Mouse (Mus musculus) skeletal muscle tissue, adult 2 months (tissue): Measurements from ENCODE around the gene Rab27a.
"Not testable (repeated sequence)": the region's sequence is repeated elsewhere in the genome, so short reads cannot be mapped to it uniquely, and the experiment has no call there.

Experiments used
- DNase-seq: peaks from one replicate; pipeline ENCODE4 v3.0.0-alpha.2; 2012; ENCODE audit warnings: low read depth, low spot score

The Rab27a gene

DNA sequence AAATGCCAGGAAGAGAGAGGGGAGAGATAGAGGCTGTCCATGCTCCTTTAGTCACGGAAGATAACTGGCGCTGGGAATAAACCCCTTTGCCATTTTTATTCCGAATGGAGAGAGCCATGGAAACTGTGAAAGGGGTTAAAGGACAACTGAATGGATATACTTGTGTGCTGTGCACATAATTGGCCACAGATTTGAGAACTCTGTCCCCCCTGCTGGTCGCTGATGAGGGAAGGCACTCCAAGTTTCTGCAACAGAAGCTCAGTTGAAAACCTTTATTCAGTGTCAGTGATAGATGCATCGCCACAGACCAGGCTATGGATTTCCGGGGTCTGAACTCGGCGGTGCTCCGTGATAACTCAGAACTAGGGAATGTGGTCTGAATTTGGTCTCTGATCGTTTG lies 45.5 kb downstream of the Rab27a start:
- no peak for DNase-seq

DNA sequence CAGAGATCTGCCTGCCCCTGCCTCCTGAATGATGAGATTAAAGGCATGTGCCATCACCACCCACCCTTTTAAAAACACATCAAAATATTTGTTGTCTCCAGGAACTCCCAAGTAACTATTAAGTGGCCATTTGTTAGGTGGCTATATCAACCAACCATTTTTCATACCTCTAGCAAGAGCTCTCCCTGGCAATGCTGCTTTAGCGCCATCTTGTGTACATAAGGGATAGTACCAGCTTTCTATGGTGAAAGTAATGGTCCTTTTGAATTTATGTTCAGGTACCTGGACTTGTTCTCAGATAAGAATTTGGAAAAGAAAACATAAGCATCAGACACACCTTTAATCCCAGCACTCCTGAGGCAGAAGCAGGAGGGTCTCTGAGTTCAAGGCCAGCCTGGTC lies 47.1 kb downstream of the Rab27a start:
- DNase-seq, result no peak

DNA sequence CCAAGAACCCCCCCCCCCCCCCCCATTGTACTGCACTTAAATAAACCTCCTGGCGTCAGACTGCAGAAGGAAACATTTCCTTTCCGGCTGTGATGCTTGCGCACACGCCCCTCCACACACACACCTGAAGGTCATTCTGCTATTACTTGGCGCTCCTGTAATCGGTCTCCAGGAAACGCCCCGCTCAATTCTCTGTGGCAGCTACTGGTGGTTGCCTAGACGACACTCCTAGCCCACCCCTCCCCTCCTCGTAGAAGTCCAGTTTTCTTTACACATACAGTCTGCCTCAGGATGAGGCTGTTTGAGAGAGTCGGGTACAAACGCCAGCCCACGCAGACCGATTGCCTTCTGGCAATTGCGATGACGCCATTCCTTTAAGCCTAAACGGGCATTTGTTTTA lies 49.9 kb downstream of the Rab27a start:
- no peak for DNase-seq

DNA sequence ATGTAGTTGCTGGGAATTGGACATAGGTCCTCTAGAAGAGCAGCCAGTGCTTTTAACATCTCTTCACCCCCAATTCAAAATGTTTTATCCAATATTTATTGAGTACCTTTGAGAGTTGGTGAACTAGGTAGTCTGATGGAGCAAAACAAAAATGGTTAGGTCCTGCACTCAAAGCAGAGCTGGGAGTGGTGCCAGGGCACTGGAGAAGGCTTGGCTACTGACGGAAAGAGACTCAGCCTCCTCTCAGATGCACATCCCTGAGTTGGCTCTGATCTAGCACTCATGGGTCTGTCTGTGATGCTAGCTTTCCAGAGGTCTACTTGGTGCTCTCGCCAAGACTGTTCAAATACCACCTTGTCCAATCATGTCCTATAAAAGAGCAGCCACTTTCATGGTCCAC lies 53.2 kb downstream of the Rab27a start:
- DNase-seq, result no peak

DNA sequence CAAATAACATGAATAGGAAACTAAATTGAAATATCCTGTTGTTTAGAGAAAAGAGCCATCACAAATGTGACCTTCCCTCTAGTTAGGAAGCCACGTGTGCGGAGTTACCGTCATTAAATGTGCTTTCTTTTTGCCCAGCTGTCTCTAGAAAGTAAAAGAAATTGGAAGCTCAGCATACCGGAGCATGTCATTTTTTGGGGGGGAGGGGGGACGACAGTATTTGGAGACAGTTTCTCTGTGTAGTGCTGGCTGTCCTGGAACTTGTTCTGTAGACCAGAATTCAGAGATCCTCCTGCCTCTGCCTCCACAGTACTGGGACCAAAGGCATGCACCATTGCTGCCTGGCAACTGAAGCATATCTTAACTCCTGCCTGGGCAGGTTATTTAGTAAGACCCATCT lies 56.9 kb downstream of the Rab27a start, which contains the start of gene Khdc3:
Gene Khdc3, plus strand, starts transcription at position 301 of the 400 bp plus-strand sequence.
- no peak for DNase-seq

DNA sequence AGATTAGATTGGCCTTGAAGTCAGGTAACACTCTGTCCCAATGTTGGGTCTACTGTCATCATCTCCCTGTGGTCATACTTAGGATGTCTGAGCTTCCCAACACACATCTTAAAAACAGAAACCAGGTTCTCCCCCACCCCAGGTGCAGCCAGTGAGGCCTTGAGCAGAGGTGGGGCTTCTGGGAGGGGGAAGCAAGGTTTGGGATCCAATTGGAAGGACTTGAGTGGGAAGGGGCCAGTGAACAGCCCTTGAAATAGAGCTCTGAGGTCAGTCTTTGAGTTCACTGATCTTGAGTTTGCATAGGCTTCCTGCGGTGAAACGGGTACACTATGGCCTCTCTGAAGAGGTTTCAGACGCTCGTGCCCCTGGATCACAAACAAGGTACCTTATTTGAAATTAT lies 57.5 kb downstream of the Rab27a start, which contains the start of gene Gm20509:
Gene Gm20509, plus strand, starts transcription at position 290 of the 400 bp plus-strand sequence.
- DNase-seq, result no peak

DNA sequence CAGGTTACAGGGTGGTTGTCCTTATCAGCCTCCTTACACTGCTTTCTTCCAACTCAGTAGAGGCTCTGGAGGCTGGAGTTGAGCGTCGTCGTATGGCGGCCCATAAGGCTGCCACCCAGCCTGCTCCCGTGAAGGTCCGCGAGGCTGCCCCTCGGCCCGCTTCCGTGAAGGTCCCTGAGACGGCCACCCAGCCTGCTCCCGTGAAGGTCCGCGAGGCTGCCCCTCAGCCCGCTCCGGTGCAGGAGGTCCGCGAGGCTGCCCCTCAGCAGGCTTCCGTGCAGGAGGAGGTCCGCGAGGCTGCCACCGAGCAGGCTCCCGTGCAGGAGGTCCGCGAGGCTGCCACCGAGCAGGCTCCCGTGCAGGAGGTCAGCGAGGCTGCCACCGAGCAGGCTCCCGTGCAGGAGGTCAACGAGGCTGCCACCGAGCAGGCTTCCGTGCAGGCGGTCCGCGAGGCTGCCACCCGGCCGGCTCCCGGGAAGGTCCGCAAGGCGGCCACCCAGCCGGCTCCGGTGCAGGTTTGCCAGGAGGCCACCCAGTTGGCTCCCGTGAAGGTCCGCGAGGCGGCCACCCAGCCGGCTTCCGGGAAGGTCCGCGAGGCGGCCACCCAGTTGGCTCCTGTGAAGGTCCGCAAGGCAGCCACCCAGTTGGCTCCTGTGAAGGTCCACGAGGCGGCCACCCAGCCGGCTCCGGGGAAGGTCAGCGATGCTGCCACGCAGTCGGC lies 58.7 kb downstream of the Rab27a start:
- no peak for DNase-seq

DNA sequence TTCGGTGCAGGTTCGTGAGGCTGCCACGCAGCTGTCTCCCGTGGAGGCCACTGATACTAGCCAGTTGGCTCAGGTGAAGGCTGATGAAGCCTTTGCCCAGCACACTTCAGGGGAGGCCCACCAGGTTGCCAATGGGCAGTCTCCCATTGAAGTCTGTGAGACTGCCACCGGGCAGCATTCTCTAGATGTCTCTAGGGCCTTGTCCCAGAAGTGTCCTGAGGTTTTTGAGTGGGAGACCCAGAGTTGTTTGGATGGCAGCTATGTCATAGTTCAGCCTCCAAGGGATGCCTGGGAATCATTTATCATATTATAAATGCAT lies 59.2 kb downstream of the Rab27a start:
- DNase-seq, result no peak

DNA sequence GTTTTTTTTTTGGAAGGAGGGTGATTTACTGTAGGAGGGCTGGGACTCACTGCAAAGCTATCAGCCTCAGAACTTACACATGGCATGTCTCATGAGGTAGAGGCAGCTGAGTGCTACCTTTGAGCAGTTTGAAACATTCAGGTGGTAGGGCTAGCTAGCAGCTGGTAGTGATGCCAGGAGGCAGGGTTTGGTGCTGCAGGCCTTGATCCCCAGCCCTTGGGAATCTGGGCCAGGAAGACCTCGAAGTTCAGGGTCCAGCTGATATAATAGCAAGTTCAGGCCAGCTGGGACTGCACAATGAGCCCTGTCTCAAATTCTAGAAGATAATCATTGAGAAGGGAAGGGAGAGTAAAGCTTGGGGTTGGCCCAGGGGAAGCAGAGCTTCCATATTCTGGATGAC lies 60.5 kb downstream of the Rab27a start:
- DNase-seq, result no peak

DNA sequence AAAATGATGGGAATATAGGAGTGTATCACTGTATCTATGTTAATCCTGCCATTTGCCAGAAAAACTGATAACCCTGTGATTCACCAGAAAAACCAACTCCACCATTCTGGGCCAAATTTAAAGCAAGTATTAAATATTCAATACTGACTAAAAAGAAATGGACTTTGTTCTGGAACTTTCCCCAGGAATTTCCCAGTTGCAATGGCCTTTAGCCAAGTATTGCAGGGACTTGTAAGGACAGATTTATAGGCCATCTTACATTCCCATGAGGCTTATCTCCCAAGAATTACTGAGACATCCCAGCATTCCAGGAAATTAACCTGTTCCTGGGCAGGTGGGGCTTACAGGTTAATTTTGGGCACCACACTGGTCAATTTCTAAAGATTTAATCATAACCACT lies 61.1 kb downstream of the Rab27a start:
- no peak for DNase-seq

DNA sequence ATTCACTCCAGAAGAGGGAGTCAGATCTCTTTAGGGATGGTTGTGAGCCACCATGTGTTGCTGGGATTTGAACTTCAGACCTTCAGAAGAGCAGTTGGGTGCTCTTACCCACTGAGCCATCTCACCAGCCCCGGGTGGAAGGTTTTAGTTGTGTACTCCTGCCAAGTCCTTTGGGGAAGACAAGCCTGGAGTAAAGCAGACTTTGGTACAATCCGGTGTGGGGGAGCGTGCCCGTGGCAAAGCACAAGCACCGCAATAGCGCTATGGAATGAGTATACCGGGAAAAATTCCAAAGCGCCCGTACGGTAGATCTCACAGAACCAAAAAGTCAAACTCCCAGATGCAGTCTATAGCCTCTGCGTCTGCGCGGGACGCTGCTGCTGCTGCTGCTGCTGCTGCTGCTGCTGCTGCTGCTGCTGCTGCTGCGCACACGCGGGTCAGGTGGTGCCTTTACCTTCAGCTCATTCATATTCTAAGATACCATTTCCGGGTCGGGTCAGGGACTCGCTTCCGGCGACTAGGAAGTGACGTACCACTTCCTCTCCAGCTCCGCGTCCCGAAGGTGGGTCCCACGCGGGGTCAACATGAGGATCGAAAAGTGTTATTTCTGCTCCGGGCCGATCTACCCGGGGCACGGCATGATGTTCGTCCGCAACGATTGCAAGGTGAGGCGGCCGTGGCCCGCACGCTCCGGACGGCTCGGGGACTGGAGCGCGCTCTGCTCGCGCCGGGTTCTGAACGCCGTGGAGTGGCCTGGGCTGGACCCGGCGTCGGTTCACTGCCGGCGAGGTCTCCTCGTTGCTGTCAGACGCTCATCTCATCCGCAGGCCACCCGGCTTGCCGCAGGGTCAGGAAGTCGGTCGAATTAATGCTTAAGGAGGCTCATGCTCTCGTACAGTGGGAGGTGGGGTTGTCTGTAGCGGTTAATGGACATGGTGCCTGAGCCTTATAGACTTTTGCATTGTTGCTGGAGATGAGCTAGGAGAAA lies 68.6 kb downstream of the Rab27a start, which contains the start of gene Rsl24d1:
Gene Rsl24d1, plus strand, starts transcription at position 508 of the 988 bp plus-strand sequence.
- peak; percentile 85 for DNase-seq

DNA sequence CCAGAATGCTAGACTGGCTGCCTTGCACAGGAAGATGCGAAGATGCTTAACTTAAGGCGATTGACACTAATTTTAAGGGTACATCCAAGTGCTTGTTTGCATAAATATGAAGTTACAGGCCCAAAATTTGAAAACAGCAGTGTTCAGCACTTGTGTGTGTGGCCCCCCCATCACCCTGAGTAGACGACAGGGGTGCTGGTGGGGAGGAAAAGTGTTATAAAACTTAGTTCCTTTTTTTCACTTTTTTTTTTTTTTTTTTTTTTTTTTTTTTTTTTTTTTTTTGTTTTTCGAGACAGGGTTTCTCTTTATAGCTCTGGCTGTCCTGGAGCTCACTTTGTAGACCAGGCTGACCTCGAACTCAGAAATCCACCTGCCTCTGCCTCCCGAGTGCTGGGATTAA lies 72.0 kb downstream of the Rab27a start:
- DNase-seq, result not testable (repeated sequence)

DNA sequence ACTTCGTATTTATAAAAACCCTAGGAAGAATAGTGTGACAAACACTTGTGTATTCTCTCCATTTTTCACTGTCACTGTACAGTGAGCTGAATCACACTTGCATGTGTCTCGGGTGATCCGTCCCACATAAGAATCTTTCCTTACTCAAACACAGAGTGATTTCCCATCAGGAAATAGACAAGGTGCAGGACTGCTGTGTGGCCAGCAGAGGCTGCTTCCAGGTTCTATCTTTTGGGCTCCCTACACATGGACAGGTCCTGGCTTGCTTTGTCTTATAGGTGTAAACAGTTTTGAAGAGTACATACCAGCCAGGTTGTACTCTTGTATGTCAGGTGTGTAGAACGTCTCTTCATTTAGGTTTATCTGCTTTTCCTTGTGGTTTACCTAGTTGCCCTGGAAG lies 73.4 kb downstream of the Rab27a start:
- DNase-seq, result no peak

DNA sequence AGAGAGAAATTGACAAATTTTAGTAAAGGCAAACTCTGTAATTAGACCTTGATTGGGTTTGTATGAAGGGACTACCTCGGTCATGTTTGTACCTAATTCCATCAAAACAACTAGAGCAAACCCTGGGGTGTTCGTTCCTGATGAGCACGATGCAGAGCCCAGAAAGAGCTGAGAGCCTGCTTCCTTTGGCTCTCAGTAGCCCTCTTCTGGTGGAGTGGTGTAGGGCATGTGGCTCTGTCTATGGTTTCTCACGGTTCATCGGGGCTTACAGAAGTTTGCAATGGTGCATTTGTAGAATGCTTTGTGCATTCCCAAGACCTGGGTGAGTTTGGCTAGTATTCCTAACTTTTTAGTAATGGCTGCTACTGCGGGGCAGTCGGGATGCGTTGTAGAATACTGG lies 77.1 kb downstream of the Rab27a start:
- DNase-seq, result no peak

DNA sequence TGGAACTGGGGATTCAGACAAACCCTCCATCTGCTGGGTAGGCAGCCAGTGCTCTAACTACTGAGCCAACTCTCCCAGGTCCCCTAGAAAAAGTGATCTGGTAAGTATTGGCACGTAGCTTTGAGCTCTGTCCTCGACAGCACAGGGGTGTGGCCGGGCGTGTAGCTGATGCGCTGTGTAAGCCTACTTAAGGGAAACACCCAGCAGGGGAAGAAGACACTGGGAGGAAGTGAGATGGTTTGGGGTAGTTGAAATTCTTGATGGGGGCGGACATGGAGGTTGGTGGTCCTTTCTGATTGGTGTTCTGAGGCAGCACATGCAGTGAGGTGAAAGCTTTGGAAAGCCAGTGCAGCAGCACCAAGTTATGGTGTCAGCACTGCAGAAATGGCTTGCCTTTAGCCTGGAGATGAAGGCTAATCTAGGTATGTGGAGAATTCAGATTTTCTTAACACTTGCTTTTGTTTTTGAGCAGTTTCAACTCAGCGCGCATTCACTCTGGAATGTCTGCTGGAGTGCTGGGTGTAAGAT lies 80.5 kb downstream of the Rab27a start:
- no peak for DNase-seq

DNA sequence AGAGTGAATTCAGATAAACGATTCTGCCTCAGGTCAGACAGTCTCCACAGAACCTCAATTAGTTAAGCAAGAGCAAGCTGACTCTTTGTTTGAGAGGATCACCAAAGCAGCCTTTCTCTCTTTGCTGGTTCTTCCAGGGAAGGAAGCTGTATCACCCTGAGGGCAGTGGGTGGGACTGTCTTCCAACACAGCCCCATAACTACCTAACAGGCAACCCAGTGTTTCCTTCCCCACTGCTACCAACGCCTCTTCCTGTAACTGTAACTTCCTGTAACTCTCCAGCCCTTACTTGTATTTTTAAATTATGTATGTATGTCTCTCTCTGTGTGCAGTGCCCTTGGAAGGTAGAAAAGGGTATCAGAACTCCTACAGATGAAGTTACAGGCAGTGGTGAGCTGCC lies 82.8 kb downstream of the Rab27a start:
- no peak for DNase-seq

DNA sequence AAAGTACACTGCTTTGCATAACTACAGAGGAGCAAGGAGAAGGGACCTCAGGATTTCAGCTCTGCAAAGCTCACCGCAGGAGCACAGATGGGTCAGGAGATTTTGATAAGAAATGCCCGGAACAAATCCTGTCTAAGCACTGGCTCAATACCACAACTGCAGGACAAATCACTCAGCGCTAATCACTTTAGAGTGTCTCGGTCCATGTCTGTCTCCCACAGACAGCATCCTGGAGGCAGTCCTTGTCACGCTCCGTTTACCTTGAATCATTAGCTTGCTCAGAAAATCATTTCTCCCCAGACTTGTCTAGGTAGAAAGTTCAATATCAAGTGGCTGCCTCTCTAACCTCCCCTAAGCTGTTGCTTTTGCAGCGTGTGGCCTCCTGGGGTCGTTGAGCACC lies 85.2 kb downstream of the Rab27a start:
- no peak for DNase-seq

DNA sequence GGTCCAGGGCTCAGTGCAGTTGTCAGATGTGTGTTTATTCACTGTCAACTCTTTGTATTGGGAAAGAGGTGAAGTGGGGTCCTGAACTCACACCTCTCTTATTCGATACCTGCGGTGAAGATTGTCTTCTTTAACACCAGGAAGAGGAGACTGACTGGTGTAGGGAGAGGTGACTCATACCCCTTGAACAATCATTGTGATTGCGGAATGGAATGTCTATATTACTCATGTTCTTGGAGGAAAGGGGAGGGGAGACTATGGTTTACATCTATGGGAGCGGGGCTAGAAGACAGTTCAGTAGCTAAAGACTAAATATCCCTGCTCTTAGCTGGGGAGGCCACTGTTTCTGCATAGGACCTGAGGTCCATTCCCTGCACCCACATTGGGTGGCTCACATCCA lies 85.9 kb downstream of the Rab27a start:
- DNase-seq, result no peak

DNA sequence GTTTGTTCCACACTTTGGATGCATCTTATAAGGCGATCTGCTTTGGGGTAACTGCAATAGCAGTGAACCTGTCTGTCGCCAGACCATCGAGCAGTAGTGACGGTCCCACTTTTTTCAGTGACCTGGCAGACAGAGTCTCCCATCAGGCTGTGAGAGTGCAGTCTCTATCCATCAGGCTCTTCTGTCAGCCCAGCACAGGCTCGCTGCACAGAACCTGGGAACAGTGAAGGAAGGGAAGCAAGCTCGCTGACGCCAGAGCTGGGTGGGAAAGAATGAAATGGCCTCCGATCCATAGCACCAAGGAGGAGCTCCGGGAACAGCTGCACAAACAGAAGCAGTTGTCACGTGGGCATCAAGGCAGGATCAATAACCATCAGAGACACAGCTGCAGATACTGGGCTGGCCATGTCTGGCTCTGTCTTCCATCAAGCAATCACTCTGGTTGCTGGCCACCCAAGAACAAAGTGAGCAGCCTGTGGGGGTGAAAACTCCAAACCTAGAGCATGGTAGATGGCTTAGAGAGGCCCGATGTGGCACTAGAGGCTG lies 92.8 kb downstream of the Rab27a start:
- no peak for DNase-seq
